Mouse (Mus musculus): ENCODE data around the gene Ints3.

DNA sequence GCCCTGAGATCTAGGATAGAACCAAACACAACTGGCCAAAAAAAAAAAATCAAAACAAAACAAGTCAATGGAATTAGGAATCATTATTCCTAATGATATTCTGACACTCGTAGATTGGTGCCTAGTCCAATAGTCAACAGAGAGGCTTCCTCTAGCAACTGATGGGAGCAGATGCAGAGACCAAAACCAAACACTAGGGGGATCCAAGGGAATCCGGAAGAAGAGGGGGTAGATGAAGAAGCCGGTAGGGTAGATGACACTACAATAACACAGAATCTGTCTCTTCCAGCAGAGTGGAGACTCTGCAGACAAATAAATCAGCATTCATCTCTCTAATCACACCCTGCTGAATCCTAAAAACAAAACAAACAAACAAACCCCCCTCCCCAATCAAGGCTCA is 38.8 kb upstream of the Ints3 start:
- TF ChIP-seq CTCF (IDR thresholded peaks at IDR 0.05; ENCODE audit: low read depth, low read length) (no peak), POLR2A (IDR thresholded peaks at IDR 0.05; ENCODE audit: extremely low read depth, insufficient read depth, low read length) (no peak)

All from liver, adult 2 months (tissue).